Mouse (Mus musculus) gastrocnemius, postnatal 25 days (tissue): ENCODE results near the gene Kif16b. TPM values are rescaled to one million over a fixed set of nuclear protein-coding genes. Genes with fewer than 3 reads are reported as not detected.

Experiments
- DNase-seq: peaks from one replicate; pipeline ENCODE4 v3.0.0; 2022
- total RNA-seq, 2 experiments: library from RNA; stranded (reverse); gene quantifications; 1 replicate in 1 of 2; 2 replicates in 1 of 2; pipeline ENCODE4 v1.2.3; 2021

Gene Kif16b
- total RNA-seq, 2 experiments from 2014 or later = 24.1 to 32.0 TPM

- no peak for DNase-seq
Measured at GRCm38 (mm10) chr2:142875936-142876335, 25.4 kb downstream of the Kif16b start.

GRCm38 (mm10) chr2:142874562-142874961, 26.8 kb downstream of the Kif16b start:
- DNase-seq = peak; percentile 23

- DNase-seq = no peak
Measured at GRCm38 (mm10) chr2:142870055-142870454, 31.3 kb downstream of the Kif16b start.

GRCm38 (mm10) chr2:142867481-142867880, 33.9 kb downstream of the Kif16b start:
- no peak for DNase-seq

GRCm38 (mm10) chr2:142860994-142861393, 40.3 kb downstream of the Kif16b start:
- no peak for DNase-seq

- DNase-seq = no peak
Measured at GRCm38 (mm10) chr2:142859452-142859851, 41.9 kb downstream of the Kif16b start.

GRCm38 (mm10) chr2:142838775-142839174, 62.6 kb downstream of the Kif16b start:
- no peak for DNase-seq

- no peak for DNase-seq
Measured at GRCm38 (mm10) chr2:142838118-142838517, 63.2 kb downstream of the Kif16b start.

GRCm38 (mm10) chr2:142834751-142835150, 66.6 kb downstream of the Kif16b start:
- no peak for DNase-seq

GRCm38 (mm10) chr2:142832617-142833422, 68.5 kb downstream of the Kif16b start:
- no peak for DNase-seq

GRCm38 (mm10) chr2:142813033-142813432, 88.3 kb downstream of the Kif16b start:
- no peak for DNase-seq

GRCm38 (mm10) chr2:142803760-142804448, 97.4 kb downstream of the Kif16b start:
- no peak for DNase-seq

- no peak for DNase-seq
Measured at GRCm38 (mm10) chr2:142797310-142797709, 104.0 kb downstream of the Kif16b start.

GRCm38 (mm10) chr2:142775358-142775757, 126.0 kb downstream of the Kif16b start:
- no peak for DNase-seq

GRCm38 (mm10) chr2:142774752-142775151, 126.6 kb downstream of the Kif16b start:
- no peak for DNase-seq

- no peak for DNase-seq
Measured at GRCm38 (mm10) chr2:142769647-142770121, 131.6 kb downstream of the Kif16b start.

- no peak for DNase-seq
Measured at GRCm38 (mm10) chr2:142764276-142764675, 137.1 kb downstream of the Kif16b start.

- DNase-seq = no peak
Measured at GRCm38 (mm10) chr2:142760843-142761242, 140.5 kb downstream of the Kif16b start.

GRCm38 (mm10) chr2:142759192-142759591, 142.1 kb downstream of the Kif16b start:
- DNase-seq = no peak

- no peak for DNase-seq
Measured at GRCm38 (mm10) chr2:142758091-142758765, 143.1 kb downstream of the Kif16b start.

- DNase-seq = no peak
Measured at GRCm38 (mm10) chr2:142739338-142739737, 162.0 kb downstream of the Kif16b start.

- DNase-seq = no peak
Measured at GRCm38 (mm10) chr2:142738488-142738887, 162.8 kb downstream of the Kif16b start.

- no peak for DNase-seq
Measured at GRCm38 (mm10) chr2:142735691-142736090, 165.6 kb downstream of the Kif16b start.
